Mouse (Mus musculus) spleen, postnatal 4 days (tissue): ENCODE results near the gene Lipk.

Experiments
- DNase-seq, 2 experiments: peaks; one replicate each; pipeline ENCODE4 v3.0.0; 2022; ENCODE audit warnings: low spot score in 2 of 2

Gene Lipk

DNA sequence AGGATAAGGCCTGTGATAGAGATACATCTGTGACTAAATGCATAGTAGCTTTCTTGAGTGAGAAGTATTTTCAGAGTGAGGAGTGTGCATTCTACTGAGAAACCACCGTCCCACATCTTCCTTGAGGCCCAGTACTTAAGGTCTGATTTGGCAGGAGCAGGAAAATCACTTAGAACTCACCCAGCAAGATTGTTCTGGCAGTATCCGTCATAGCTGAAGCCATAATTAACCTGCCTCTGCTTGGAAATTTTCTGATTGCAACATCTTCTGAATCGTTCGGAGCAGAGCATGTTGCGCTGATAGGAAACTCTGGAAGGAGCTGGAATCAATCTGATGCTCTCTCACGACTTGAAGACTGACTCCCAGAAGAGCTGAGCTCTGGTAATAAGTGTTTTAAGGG is at the start of gene Lipk:
Lipk (plus strand) TSS at position 289 of the 400 bp plus-strand sequence.
- DNase-seq = no peak

DNA sequence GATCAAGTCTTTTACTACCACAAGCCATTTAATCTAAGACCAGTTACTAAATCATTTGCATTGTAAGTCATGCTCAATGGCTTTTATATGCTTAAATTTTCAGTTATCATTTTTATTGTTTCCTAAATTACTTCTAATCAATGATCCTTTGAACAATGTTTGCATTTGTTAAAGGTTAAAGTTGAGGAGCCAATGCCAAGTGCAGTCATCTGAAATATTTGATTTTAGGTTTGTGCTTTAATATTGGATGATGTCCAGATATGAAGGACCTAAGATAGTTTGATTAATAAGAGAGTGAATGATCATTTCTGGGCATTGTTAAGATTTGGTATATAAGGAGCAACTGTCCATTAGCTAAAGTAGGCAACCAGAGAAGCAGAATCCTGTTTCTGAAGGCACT is 47.2 kb upstream of the Lipk start, which contains the start of gene Lipf:
Lipf (plus strand) TSS at position 301 of the 400 bp plus-strand sequence.
- no peak for DNase-seq

DNA sequence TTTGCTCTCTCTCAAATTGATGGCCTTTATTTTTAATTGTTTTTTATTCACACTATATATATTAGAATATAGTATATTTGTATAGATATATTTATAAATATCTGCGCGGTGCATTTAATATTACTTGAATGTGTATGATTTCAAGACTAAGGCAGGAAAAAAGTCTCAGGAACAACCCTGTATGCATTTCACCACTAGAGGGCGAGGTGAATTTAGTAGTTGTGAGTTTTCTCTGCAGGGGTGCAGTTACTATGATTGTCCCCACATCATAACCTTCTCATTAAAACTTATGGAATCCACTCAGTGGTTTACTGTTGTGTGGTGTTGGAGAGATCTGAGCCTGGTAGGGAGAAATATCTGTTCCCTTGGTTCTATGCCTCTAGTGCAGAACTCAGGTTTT is 29.1 kb upstream of the Lipk start:
- DNase-seq = no peak

DNA sequence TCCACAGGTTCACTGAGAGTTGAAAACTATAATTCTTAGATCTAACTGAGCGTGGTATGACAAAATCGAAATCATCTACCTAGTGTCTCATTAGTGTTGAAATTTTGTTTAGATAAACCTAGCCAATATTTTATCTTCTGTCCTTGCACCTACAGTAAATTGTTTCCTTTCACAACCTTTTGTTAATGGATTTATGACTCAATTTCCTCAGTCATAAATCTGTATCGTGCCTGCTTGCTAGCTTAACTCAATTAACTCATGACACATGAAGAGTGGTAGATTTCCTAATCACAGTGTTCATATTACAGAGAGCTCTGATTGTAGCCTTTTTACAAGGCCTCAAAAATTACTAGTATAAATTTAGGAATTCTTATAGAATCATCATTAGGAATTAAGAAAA is 25.0 kb upstream of the Lipk start:
- DNase-seq = no peak

DNA sequence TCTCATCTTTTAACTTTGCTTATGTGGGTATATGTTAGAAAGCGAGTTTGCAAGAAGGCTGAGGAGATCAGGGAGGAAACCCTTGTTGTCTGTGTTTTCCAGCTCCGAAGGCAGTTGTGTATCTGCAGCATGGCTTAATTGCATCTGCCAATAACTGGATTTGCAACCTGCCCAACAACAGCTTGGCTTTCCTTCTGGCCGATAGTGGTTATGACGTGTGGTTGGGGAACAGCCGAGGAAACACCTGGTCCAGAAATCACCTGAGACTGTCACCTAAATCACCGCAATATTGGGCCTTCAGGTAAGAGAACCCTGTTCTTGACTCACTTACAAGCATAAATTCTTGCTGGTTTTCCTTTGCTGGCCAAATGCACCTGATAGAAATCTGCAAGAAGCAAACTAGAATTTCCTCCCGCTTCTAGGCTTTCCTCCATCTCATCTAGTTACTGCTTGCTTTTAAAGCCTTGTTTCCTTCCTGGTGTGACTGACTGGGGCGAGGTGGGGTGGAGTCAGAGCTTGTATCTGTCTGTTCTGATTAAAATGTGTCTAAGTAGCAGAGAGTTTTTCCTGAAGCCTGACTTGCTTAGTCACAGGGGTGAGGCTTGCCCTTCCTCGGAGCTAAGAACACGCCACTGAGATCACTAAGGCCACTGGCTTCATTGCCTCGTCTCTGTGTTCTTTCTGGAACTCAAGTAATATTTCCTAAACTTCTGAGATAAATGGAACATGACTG is 13.5 kb downstream of the Lipk start:
- DNase-seq = no peak

DNA sequence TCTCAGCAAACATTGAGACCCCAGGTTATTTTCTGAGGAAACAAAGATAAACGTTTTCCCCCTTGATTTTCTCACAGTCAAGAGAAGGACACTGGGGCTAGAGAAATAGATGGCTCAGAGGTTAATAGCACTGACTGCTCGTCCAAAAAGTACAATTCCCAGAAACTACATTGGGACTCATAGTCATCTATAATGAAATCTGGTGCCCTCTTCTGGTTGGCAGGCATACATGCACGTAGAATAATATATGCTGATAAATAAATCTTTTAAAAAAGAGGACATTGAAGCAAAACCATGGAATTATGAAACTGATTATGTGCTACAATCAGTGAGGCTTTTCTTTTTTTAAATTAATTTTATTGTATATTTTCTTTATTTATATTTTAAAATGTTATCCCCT is 14.7 kb downstream of the Lipk start:
- DNase-seq = no peak

DNA sequence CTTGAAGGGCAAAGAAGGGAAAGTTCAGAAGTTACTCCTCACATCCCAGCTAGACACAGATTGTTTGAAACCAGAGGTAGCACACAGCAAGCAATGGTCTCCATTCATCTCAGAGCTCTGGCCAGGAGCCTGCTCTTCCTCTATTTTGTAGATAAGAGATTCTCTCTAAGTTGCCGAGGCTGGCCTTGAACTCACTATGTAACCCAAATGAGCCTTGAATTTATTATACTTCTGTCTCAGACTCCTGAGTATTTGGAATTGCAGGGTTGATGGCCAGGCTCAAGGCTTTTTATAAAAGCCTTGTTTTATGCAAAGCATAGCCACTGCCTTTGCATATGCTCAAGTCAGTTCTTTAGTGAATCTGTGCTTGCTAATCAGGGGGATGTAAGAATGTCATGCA is 31.6 kb downstream of the Lipk start:
- DNase-seq = no peak

DNA sequence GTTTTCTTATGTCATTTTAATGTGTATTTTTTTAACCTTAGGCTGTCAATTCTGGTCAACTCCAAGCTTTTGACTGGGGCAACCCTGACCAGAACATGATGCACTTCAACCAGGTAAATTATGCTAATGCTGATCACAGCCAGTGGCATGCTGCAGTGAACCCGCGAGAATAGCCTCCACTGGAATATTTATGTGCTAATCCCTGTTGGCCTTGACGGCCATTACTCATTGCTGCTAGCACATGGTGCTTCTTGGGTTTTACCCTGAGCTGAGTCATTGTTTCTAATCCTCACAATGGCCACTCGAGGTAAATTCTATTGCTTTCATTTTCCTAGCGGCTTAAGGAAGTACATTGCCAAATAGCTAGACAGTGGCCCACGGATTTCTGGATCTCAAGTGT is 34.9 kb downstream of the Lipk start:
- DNase-seq = no peak

DNA sequence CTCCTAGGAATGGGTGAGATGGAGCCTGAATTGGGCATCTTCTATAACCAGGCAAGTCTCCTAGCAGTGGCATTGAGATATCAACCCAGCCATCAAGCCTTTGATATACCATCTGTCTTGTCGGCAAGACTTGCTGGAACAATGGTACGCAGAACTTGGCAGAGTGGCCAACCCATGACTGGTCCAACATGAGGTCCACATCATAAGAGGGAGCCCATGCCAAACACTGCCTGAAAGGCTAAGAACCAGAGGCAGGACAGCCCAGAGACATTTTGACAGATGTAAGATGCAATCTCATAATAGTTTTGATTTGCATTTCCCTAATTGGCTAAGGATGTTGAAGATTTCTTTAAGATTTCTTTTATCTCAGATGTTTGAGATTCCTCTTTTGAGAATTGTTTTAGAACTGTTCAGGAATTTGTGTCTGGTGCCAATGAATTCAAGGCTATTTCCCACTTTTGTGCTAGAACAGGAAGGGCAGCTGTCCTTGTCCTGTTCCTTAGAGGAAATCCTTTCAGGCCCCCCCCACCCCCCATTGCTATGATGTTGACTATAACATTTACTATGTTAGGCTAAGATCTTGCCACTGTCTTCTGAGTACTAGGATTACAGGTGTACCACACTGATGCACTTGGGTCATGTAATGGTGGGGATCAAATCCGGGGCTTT is 41.4 kb downstream of the Lipk start:
- no peak for DNase-seq

DNA sequence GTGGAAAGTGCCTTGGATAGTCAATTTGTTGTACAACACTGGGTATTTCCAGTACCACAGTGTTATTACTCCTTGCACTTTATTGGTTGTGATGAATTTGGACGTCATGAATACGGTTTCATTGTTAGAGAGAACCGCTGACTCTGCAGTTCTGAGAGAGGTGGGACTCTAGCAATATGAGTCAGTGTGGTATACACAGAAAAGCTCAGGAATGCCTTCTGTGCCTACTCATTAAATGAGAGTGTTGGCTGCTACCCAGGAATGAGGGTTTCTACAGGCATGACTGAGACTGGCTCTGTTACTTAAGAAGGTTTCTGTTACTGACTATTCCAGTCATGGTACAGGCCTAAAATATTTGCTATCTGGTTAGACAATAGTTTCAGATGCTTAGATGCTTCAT is 43.4 kb downstream of the Lipk start:
- no peak for DNase-seq

DNA sequence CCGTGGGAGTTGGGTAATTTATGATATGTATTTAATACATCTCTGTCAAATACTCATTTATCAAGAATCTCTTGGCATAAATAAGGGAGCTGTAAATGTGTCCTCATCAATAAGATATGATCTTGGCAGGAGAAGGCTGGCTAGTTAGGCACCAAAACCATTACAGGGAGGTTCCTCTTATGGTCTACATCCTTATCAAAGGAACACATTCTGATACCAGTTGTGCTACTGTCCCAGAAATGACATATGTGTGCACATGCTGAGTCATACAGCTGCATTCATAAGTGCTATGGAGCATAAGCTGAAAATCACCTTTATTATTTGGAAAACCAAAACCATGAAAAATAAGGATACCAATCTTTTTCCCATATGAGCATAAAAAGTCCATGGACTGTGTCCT is 55.5 kb downstream of the Lipk start:
- DNase-seq = no peak

DNA sequence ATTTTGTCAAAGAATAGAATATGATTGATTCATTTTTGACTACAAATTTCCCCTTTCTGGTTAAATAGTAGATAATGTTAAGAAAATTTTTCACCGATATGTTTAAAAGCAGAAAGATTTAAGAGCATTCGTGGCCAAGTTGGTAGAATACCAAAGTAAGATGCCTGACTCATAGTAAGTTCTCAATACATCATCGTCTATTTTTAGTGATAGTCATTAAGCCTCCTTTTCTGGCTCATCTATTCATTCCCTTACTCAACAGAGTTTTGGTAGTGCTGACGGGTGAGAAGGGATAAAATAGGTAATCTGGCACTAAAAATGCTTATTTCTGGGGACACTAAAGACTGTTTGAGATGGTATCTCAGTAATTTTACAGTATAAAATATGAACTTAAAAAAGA is 56.0 kb downstream of the Lipk start:
- no peak for DNase-seq

DNA sequence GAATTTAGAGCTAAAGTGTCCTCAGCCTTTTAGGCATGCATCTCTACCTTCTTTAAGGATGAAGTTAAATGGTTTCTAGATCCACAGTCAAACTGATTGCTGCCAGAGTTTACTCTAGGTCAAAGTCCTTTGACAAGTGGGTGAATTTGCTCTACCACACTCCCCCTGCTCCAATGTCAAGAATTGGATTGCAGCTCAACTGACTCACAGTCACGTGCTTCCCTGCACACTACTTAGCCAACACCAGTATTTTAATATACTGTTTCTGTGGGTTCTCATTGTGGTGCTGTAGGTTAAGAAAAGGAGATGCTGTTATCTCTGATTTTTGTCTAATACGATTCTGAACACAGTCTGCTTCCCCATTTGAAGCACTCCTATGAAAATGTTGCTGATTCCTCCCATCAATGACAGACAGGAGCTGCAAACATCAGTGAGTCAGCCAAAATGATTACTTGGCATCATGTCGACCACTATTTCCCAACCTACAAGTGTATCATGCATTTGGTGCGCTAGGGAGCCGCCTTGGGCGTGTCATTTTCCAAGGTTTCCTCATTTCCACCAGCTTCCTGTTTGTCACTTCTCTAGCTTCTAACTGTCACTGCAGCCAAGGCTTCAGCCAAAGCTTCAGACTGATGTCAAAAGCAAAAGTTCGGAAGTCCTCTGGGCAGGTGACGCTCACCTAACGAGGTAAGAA is 58.8 kb downstream of the Lipk start, which contains the start of gene Lipn:
Lipn (plus strand) TSS at position 580 of the 694 bp plus-strand sequence.
- no peak for DNase-seq

DNA sequence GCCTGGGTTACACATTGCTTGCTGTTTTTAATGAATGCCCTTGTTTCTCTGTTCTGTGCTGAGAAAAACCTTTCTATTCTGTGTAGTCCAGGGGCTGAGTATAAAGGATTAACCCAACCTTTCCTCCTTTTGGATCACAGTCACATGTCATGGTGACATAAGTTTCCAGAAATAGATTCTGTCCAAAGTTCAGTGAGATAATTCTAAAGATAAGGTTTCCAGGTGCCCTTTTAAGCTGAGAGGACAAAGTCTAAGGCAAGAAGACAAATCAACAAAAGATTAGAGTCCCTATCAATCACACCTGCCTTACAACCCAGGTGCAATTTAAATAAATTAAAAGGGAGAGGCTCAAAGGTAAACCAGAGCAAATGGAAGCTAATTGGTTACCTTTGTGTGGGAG is 66.1 kb downstream of the Lipk start:
- DNase-seq = no peak

DNA sequence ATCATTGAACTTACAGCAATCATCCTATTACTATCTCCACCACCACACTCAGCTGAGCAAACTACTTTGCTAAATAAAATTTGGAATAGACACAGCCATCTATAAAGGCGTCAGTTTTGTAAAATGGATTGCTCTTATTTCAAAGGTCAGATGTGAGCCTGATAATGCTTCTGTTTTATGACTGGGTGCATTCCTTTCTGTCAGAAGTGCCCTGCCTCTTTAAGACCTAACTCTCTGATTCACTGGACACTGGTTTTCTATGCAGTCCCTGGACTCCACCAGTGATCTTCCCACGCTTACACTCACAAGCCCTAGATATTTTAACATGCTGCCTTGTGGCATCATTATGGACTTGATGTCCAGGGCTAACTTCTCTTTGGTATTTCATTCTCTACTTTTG is 70.0 kb downstream of the Lipk start:
- no peak for DNase-seq

DNA sequence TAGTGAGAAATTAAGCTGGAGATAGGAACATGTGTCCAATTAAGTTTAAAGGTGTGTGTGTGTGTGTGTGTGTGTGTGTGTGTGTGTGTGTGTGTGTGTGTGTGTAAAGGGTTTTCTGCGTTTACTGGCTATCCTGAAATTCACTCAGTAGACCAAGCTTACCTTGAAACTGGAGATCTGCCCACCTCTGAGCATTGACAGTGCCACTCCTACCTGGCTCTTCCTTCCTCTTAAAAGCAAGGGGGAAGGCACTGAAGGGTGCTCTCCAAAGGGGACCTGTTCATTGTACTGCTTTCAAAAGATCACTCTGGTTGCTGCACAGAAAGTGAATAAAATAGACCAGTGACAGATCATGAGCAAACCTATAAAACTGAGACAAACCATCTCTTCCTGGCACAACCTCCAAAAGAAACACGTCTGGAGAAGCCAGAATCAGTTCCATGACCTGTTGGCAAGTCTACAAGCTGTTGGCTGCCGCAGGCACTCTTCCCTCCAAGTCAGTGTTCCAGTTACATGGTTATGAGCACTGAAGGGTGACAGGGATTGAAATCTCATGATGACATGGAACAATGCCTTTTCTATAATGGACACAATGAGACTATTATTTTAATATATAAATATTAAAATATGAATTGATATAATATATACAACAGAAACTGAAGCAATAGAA is 81.1 kb downstream of the Lipk start:
- DNase-seq = no peak

DNA sequence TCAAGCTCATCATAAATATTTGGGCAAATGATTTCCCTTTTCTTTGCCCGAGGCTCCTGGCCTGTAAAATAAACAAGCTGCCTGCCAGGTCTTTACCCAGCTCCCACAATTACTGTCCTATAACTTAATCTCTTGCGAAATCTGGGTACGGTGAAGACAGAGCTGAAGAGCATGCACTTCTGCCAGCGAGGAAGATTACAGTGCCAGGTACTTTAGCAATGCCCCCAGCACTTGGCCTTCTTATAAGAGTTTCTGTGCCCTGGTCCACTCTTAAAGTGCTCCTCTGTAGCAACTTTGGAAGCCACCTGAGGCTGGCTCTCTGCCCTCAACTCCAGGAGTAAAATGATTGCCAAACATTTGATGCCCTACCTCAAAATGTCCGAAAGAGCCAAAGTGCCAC is 87.3 kb downstream of the Lipk start:
- no peak for DNase-seq

DNA sequence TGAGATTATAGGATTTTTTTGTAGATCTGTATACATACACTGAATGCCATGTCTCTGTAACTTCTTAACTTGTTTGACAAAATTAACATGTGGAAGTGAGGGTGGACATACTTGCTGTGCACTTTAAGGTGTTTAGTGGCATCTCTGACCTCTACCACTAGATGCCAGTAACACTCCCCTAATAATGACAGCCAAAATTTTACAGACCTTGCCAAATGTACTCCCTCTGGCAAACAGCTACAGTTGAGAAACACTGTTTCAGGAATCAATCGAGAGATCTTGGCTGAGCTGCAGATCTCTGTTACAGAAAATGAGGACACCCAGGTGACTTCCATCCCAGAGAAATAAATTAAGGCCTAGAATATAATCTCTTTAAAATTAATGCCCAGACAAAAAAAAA is 88.1 kb downstream of the Lipk start:
- no peak for DNase-seq
